Mouse (Mus musculus): ENCODE measurements around the gene Chgb. TPM values are rescaled to one million over a fixed set of nuclear protein-coding genes. Genes with fewer than 3 reads are reported as not detected.

Gene Chgb
- 0.20 TPM in 1 of 4 replicates, not detected in the others for total RNA-seq (2023)

DNA sequence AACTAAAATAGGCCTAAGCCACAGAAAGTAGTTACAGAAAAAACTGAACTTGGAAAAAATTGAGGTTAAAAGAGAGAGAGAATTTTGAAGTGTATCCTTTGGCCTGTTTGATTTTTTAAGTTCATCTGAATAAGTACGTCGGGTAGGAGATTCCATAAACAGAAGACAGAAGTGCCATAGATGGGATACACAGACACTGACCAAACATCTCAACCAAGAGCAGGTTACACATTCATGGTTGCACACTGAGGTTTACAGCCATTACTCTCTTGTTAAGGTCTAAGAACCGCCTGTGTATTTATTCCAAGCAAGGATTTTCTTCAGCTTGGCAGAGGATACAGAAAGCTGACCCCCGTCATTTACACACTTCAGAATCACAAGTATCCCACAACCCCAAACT, at the start of gene Chgb:
TSS of gene Chgb (plus strand) at position 301 of the 400 bp plus-strand sequence.

DNA sequence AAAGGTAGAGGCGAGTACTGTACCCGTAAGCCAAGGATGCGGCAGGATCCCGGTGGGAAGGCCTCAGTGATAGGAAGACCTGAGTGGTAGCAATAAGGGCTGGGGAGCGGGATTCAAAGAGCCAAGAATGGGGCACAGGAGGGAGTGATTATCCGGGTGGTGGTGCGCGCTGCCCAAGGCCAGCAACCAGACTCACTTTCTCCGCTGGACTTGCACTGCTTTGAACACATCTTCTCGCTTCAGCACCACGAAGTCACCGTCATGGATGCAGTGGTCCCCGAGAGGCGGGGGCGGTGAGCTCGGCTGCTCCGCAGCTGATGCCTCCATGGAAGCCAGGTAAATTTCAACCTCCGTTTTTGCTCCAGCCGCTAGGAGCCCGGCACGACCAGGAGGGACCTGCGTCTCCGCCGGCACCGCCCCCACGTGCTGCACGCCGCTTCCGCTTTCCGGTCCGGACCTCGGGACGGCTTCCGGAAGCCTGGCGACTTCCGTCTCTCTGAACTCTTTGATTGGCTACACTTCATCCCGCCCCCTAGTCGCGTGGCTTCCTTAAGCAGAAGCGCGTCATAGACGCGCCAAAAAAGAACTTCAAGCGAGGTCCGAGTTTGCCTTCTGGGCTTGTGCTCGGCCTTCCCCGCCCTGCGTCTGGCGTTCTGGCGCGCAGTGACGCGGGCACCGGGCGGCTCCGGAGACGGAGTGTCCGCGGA, 34.7 kb downstream of the Chgb start, which contains the start of the genes Trmt6 and Mcm8:
TSS of gene Trmt6 (minus strand) at position 448 of the 707 bp plus-strand sequence.
TSS of gene Mcm8 (plus strand) at position 534 of the 707 bp plus-strand sequence.

Other genes starting within 250 kb of the Chgb start
- gene Gpcpd1, start 193.5 kb upstream of the Chgb start, total RNA-seq (2023), result 117 to 138 TPM (median 130 TPM) in 4 replicates
- 12.9 to 15.2 TPM (median 13.1 TPM) in 4 replicates for gene Shld1, start 94.3 kb upstream of the Chgb start, total RNA-seq (2023)
- 38.5 to 43.6 TPM (median 42.8 TPM) in 4 replicates for gene Trmt6, start 34.8 kb downstream of the Chgb start, total RNA-seq (2023)
- gene Mcm8, start 34.9 kb downstream of the Chgb start, total RNA-seq (2023), result 4.9 to 9.0 TPM (median 6.9 TPM) in 4 replicates
- gene Crls1, start 65.4 kb downstream of the Chgb start, total RNA-seq (2023), result 8.0 to 11.7 TPM (median 9.8 TPM) in 4 replicates
- 0.20 to 0.47 TPM (median 0.23 TPM) in 4 replicates for gene Lrrn4, start 99.6 kb downstream of the Chgb start, total RNA-seq (2023)
- gene Fermt1, start 164.6 kb downstream of the Chgb start, total RNA-seq (2023), result not detected in 4 replicates

Data from B cell, adult 62 days (primary cell).